Mouse (Mus musculus) right cerebral cortex, postnatal 36 days (tissue): ENCODE results near the gene Abhd6.

ENCODE experiments used
- DNase-seq, 2 experiments: peaks; one replicate each; pipeline ENCODE4 v3.0.0; 2022; ENCODE audit warnings: low spot score in 2 of 2, mixed read lengths in 1 of 2

Abhd6 gene

DNA sequence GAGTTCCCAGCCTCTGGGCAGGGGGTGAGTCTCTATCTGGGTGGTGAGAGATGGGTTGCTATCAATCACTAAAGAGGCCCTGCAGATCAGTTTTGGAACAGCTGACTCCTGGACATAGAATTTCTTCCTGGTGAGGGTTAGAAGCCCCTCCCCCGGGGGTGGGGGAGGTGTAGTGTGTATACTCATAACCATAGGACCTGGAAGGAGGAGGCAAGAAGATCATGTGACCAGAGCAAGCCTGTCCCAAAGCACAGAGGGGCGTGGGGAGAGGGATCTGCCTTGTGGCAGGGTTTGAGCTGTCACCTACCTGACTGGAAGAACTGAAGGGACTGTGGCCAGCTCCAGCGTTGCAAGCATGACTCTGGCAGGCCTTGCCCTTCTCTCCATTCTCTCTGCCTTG, 59.4 kb downstream of the Abhd6 start:
- no peak for DNase-seq

DNA sequence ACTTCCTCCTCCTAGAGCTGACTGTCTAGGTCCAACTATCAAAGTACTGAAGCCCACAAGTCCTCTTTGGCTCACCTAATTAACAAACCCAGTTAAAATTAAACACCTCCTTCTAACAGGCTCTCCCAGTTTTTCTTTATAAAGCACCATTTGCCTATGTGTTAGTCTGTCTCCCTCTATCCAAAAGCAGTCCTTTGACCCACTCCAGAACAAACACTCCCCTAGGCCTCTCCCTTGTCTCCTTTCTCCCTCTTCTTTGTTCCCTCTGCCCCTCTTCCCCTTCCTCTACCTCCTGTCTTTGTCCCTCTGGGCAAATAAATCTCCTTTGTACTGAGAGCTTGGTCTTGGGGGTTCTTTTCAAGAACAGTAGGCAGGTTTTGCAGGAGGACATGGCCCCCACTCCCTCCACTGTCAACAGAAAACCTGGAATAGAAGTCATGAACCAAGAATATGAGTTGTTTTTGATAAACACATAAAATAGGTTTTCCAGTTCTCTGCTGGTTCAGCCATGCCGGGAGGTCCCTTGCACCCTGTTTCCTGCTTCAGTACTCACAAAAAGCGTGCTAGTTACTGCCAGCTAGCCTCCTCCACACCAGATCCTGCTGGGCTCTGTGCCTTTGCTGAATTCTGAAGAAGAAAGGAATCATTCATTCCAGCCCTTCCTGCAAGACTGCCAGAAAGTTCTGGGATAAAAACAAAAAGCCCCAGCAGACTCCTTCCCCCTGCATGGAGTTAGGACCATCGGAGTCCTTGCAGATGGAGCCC, 60.0 kb downstream of the Abhd6 start:
- DNase-seq: peak; percentile 43 to 63

GRCm38 (mm10) chr14:8063835-8064785, 61.4 kb downstream of the Abhd6 start:
- no peak for DNase-seq

GRCm38 (mm10) chr14:8080165-8080679, 77.5 kb downstream of the Abhd6 start, which contains the start of gene Rpp14:
TSS of gene Rpp14 (plus strand) at chr14:8080367.
- DNase-seq: peak; percentile 94 to 96

- DNase-seq: no peak
Measured at GRCm38 (mm10) chr14:8080718-8081117, 78.0 kb downstream of the Abhd6 start.

DNA sequence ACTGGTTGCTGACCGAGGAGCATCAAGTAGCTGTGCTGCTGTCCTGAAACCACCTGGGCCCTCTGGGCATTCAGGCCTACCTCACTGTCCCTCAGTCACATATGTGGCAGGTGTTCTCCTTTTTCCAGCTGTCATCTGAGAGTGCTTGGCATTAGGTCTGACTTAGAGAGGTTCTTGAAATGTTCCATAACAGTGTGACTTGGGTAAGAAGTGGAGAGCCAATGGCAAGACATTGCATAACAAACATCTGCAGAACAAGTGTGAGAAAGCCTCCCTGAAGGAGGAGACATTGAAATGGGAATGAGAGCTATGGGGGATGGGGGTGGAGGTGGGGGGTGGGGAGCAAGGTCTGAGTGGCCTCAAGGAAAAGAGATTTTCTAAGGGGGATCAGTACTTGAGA, 80.2 kb downstream of the Abhd6 start:
- no peak for DNase-seq

DNA sequence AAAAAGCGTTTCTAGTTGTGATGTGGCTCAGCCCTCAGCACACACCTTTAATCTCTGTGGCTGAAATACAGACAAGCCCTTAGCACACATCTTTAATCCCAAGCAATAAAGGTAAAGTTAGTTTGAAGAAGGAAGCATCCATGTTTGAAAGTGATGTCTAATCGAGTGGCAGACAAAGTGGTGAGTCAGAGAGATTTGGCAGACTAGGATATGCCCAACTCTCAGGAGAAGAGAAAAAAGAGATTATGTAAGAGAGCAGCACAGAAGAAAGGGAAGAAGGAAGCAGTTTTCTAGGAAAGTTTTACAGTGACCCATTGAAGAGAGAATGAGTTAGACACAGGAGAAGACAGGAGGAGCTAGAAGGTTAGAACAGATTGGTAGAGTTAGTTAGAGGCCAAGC, 86.3 kb downstream of the Abhd6 start:
- DNase-seq: no peak

DNA sequence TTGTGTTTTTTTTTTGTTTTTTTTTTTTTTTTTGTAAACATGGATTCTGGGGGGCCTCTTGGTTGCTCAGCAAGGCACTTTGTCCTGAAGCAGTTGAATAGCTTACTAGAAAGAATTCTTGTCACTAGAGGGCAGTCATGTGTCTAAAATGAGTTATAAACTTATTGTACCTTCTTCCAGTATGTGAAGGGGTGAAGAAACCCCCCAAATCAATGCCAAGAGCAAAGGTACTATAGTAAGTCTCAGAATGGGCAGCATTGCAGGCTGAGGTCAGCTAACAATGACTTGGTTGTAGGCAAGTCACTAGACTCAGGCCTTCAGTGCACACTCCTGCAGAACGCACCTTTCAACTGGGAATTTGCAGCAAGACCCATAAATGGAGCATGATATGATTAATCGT, 89.9 kb downstream of the Abhd6 start:
- DNase-seq: no peak

- no peak for DNase-seq
Measured at GRCm38 (mm10) chr14:8093427-8093826, 90.7 kb downstream of the Abhd6 start.

- DNase-seq: no peak
Measured at GRCm38 (mm10) chr14:8094931-8095561, 92.3 kb downstream of the Abhd6 start.

DNA sequence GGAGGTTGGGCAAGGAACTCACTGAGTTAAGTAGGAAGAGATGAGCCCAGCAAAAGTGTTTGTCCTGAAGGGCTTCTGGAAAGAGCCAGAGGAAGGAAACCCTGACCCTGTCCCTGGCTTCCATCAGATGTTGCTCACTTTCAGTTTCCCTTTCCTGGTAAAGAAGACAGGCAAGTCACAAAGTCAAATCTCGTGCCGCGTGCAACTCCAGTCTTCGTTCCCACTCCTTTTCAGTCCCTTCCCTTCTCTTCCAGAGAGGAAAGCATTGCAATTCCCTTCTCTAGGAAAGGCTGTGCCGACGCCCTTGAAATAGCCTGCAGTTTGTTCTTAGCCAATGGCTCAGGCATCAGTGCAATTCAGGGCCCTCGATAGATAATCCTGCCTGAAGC, 92.9 kb downstream of the Abhd6 start:
- DNase-seq: no peak

DNA sequence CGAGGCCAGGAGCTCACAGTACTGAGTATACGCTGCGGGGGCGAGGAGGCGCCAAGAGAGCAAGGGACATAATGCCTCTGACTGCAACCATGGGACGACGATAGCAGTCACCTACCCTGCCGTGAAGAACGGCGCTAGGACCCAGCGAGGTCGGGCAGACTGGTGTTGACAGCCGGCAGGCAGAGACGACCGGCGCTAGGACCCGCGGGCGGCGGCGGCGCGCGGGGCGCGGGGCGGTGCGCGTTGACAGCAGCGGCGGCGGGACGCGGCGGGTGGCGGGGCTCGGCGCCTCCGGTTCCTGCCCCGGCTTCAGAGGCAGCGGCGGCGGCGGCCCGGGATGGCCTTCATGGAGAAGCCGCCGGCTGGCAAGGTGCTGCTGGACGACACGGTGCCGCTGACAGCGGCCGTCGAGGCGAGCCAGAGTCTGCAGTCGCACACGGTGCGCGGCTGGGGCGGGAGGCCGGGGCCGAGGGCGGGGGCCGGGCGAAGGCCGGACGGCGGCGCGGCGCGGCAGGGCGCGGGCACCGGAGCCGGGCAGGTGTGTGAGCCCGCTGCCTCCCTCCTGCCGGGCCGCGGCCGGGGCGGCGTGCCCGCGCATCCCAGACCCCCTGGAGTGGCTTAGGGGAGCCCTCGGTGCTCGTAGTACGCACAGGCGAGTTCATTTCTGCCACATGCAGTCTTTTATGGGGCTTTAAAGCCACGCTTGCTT, 95.4 kb downstream of the Abhd6 start, which contains the start of gene Pxk:
Gene Pxk (plus strand): TSS at position 234 of the 709 bp plus-strand sequence.
- DNase-seq: peak; percentile 93 to 94

DNA sequence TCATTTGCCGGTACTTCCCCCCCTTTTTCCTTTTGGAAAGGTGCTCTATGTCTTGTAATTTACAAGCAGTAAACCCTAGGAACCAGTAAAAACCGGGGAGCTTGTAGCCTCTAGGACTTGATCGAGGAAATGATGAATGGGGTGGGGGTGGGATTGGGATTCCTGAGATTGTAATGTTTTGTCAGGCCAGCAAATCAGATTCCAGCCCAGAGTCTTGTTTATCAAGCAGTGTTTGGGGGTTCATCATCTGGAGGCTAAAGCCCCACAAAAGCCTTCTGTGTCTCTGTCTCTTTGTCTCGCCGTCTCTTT, 95.9 kb downstream of the Abhd6 start:
- no peak for DNase-seq

- peak; percentile 22 to 24 for DNase-seq
Measured at GRCm38 (mm10) chr14:8099561-8100021, 96.9 kb downstream of the Abhd6 start.

- DNase-seq: no peak
Measured at GRCm38 (mm10) chr14:8101886-8102285, 99.2 kb downstream of the Abhd6 start.

DNA sequence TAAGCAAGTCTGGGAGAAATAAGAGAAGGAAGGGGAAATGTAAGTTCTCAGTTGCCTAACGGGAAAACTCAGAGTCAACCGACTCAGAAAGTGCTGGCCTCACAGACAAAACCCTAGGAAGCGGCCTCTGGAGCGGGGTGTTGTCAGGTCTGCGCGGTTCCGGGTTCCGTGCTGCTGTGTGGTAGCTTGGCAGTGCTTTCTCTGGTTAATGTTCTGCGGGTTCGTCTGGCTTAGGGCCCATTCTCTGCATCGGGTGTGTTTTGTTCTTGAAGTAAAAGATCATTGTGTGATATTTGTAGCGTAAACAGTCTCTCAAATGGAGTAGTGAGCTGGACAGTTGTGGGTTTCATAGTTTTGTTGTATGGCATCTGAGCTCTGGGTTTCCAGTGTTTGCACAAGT, 100.0 kb downstream of the Abhd6 start:
- DNase-seq: no peak
